Mouse (Mus musculus): ENCODE measurements around the gene Sdhb.

Sdhb gene

GRCm38 (mm10) chr4:141014114-141014513 is 53.1 kb downstream of the Sdhb start:
- no peak for DNase-seq (ENCODE audit: low read depth)

- no peak for DNase-seq (ENCODE audit: low read depth)
Measured at GRCm38 (mm10) chr4:141014856-141015255, 53.9 kb downstream of the Sdhb start.

GRCm38 (mm10) chr4:141015356-141015755 is 54.4 kb downstream of the Sdhb start:
- DNase-seq (ENCODE audit: low read depth) = no peak

GRCm38 (mm10) chr4:141016311-141016710 is 55.3 kb downstream of the Sdhb start:
- DNase-seq (ENCODE audit: low read depth) = no peak

DNA sequence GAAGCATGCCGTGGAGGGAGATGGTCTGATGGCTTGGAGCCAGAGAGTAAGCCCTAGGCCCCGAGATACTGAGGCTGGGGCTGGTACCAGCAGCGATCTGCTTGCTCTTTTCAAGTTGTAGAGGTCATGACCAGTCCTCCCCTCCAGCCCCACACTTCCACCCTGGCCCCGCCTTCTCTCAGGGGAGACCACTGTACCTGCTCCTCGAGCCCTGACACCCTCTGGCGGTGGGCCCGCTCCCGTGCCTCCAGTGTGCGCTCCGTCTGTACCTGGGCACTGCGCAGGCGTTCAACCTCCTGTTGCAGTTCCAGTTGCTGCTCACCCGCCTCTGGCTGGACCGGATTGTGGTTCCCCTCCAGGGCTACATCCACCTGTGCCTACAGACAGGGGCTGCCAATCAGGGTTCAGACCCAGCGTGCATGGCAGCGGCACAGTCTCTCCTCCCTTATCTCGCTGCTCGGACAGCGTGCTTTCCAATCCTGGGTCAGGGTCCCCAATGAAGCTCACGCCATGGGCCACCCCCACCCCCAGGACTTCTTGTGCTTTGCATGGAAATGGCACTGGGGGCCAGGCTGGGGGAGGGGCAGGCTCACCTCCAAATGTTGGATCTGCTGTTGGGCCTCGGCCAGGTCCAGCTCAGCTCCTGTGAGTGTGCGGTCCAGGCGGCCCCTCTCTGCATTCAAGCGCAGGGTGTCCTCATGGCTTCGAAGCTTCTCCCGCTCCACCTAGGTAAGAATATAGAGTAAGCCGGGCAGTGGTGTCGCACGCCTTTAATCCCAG is 56.8 kb downstream of the Sdhb start:
- no peak for DNase-seq (ENCODE audit: low read depth)

DNA sequence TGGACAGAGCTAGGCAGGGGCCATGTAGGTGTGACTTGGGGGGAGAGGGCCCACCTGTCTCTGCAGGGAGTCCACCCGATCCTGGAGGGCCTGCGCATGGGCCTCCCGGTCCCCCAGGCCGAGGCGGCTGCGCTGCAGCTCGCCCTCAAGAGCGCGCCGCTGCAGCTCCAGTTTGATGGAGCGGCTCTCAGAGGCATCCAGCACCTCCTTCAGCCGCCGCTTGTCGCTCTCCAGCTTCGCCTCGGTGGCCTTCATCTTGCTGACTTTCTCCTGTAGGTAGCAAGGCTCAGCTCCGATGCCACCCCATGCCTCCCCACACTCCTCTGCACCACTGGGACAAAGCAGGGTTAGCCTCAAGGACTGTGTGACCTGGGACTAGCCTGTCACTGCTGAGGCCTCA is 59.2 kb downstream of the Sdhb start:
- DNase-seq (ENCODE audit: low read depth) = no peak

DNA sequence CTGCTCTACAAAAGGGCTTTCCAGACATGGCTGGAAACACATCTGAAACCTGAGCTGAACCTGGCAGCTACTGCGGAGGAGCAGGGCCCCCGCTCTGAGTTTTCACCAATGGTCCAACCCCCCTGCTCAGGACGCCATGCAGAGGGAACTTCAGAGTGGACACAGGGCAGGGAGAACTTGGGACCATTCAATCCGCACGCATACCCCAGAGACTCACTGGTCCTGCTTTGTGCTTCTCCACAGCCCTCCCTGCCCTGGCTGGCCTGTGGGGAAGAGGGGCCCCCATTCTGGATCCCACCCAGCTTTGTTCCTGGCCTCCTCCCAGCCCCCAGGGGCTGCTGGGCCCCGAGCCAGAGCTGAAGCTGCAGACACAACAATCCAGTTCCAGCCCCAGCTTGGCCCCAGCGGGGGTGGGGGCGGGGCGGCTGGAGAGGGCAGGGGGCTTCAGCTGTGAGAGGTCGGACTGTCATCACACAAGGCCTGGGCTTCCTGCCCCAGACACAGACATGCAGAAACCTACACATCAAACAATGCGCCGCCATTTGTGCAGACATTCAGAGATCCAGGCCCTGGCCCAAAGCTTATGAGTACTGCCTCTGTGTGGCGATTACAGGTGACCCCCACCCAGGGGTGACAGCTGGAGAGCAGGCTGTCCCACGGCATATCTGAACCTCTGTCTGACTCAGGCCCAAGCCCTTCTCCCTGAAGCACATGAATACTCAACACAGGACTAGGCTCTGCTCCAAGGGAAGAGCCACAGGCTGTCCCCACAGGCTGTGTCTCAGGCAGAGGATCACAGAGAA is 60.0 kb downstream of the Sdhb start:
- no peak for DNase-seq (ENCODE audit: low read depth)

DNA sequence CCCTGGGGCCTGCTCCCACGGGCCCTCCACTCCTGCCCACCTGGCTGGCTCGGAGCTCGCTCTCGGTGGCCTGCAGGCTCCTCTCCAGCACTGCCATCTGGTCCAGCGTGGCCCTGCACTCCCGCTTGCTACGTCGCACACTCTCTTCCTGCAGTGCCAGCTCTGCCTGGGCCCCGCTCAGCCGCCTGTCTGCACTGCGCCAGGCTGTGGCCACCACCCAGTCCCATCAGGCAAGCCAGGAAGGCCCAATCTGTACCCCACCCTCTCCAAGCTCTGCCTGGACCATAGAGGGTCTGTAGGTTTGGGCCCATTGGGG is 60.6 kb downstream of the Sdhb start:
- DNase-seq (ENCODE audit: low read depth) = no peak

- DNase-seq (ENCODE audit: low read depth) = no peak
Measured at GRCm38 (mm10) chr4:141024052-141024451, 63.0 kb downstream of the Sdhb start.

GRCm38 (mm10) chr4:141024992-141025391 is 64.0 kb downstream of the Sdhb start:
- no peak for DNase-seq (ENCODE audit: low read depth)

Measured in naive thymus-derived CD4-positive, alpha-beta T cell, adult 2 months (primary cell).